Comparison of ENCODE assay signal across 17 mouse cellular contexts in the genomic region with DNA sequence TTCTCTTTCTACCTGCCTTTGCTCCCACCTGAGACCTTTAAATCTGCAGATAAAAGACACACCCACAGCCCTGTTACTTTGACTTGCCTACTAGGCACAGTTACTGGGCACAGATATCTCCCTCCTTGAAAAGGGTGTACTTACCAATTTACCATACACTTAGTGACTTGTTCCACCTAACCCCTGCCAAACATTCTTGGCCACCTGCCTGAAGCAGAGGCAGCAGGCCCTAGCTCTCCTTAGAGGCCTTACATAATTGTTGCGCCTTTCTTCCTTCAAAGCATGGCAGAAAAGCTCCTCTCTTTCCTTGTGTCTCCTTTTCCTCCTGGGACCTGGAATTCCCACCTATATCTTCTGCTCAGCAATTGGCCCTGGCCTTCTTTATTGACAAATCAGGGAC.
A peak's percentile ranks its signal among the peaks of the same experiment; 100 is the strongest.
DNase-seq lines count a peak whose midpoint lies in the region; ATAC-seq lines count a peak whose summit lies in the region.
"Had no signal": no experiment of that assay in that cellular context is flagged by ENCODE, and none has a peak within 500 bp of the region (broad histone marks: within the 10 kb centered on the region; RNA-seq: fewer than 3 reads in every experiment).

No protein-coding gene starts in this region.

- H3K27ac ChIP-seq in kidney, embryonic 15.5 days, result no peak overlapping the region
- 0 out of 2 replicates have a peak overlapping the region, but pooled peaks have one; percentile 13 for H3K27ac ChIP-seq in intestine, embryonic 15.5 days
- H3K27ac ChIP-seq in midbrain, embryonic 15.5 days, result no peak overlapping the region
- H3K27ac ChIP-seq in embryonic facial prominence, embryonic 10.5 days (replicated peaks), result no peak overlapping the region
- H3K27ac ChIP-seq: hindbrain, embryonic 12.5 days; left cerebral cortex, adult 2 months; limb, embryonic 13.5 days; neural tube, embryonic 12.5 days; stomach, postnatal 0 days had no signal

- no peak overlapping the region for H3K9ac ChIP-seq in kidney, embryonic 15.5 days
- H3K9ac ChIP-seq in intestine, embryonic 15.5 days, result no peak overlapping the region
- H3K9ac ChIP-seq in midbrain, embryonic 15.5 days, result no peak overlapping the region
- H3K9ac ChIP-seq: hindbrain, embryonic 12.5 days; limb, embryonic 13.5 days; neural tube, embryonic 12.5 days had no signal

- no peak for ATAC-seq in kidney, embryonic 15.5 days (replicated peaks; ENCODE audit: low FRiP score)
- no peak for ATAC-seq in intestine, embryonic 15.5 days
- ATAC-seq in midbrain, embryonic 15.5 days (replicated peaks), result no peak
- ATAC-seq: forebrain, embryonic 14.5 days had no signal

- peaks cover 8% of the 10 kb centered on the region for H3K4me1 ChIP-seq in kidney, embryonic 15.5 days
- no peaks in the 10 kb centered on the region for H3K4me1 ChIP-seq in intestine, embryonic 15.5 days (replicated peaks)
- H3K4me1 ChIP-seq in midbrain, embryonic 15.5 days, result peaks cover 3% of the 10 kb centered on the region; the same call in 1 of the 2 replicates
- no peaks in the 10 kb centered on the region for H3K4me1 ChIP-seq in embryonic facial prominence, embryonic 10.5 days

- H3K36me3 ChIP-seq in kidney, embryonic 15.5 days, result no peaks in the 10 kb centered on the region
- no peaks in the 10 kb centered on the region for H3K36me3 ChIP-seq in intestine, embryonic 15.5 days
- H3K36me3 ChIP-seq in midbrain, embryonic 15.5 days (replicated peaks), result no peaks in the 10 kb centered on the region
- H3K36me3 ChIP-seq in embryonic facial prominence, embryonic 10.5 days (replicated peaks), result no peaks in the 10 kb centered on the region
- H3K36me3 ChIP-seq: hindbrain, embryonic 12.5 days; limb, embryonic 13.5 days; neural tube, embryonic 12.5 days had no signal

- 94% methylated on average over 1 of the region's 1 CpGs for WGBS in kidney, embryonic 15.5 days
- 100% methylated on average over 1 of the region's 1 CpGs for WGBS in intestine, embryonic 15.5 days
- 94% methylated on average over 1 of the region's 1 CpGs for WGBS in midbrain, embryonic 15.5 days
- 95% methylated on average over 1 of the region's 1 CpGs for WGBS in embryonic facial prominence, embryonic 10.5 days

- no peaks in the 10 kb centered on the region for H3K27me3 ChIP-seq in kidney, embryonic 15.5 days
- H3K27me3 ChIP-seq in intestine, embryonic 15.5 days (replicated peaks), result no peaks in the 10 kb centered on the region
- H3K27me3 ChIP-seq in midbrain, embryonic 15.5 days (replicated peaks), result no peaks in the 10 kb centered on the region
- H3K27me3 ChIP-seq in embryonic facial prominence, embryonic 10.5 days (replicated peaks; ENCODE audit: low read depth, poor library complexity, severe bottlenecking), result no peaks in the 10 kb centered on the region
- H3K27me3 ChIP-seq: hindbrain, embryonic 12.5 days; neural tube, embryonic 12.5 days had no signal

- DNase-seq in cerebellum, postnatal 10 days, result peak; percentile 27 to 45
- DNase-seq in cerebellum, postnatal 36 days, result no peak
- peak; percentile 48 for DNase-seq in kidney, adult 18-20 months
- DNase-seq in skeletal muscle tissue, adult 2 months (ENCODE audit: low read depth, low spot score), result peak; percentile 12
- no peak for DNase-seq in embryonic facial prominence, embryonic 10.5 days (ENCODE audit: low spot score)
- DNase-seq: cerebellum, adult 11 months; spleen, adult 18-20 months; thymus, postnatal 25 days had no signal

- H3K9me3 ChIP-seq in kidney, embryonic 15.5 days (replicated peaks), result no peaks in the 10 kb centered on the region
- no peaks in the 10 kb centered on the region for H3K9me3 ChIP-seq in intestine, embryonic 15.5 days
- H3K9me3 ChIP-seq in midbrain, embryonic 15.5 days, result no peaks in the 10 kb centered on the region
- no peaks in the 10 kb centered on the region for H3K9me3 ChIP-seq in embryonic facial prominence, embryonic 10.5 days
- H3K9me3 ChIP-seq: hindbrain, embryonic 12.5 days; limb, embryonic 13.5 days; neural tube, embryonic 12.5 days had no signal

- H3K4me3 ChIP-seq in kidney, embryonic 15.5 days (replicated peaks), result no peak overlapping the region
- no peak overlapping the region for H3K4me3 ChIP-seq in intestine, embryonic 15.5 days (replicated peaks)
- no peak overlapping the region for H3K4me3 ChIP-seq in midbrain, embryonic 15.5 days
- H3K4me3 ChIP-seq in embryonic facial prominence, embryonic 10.5 days, result no peak overlapping the region
- H3K4me3 ChIP-seq: hindbrain, embryonic 12.5 days; left cerebral cortex, adult 2 months; limb, embryonic 13.5 days; neural tube, embryonic 12.5 days had no signal

- no peak overlapping the region for H3K4me2 ChIP-seq in kidney, embryonic 15.5 days
- no peak overlapping the region for H3K4me2 ChIP-seq in intestine, embryonic 15.5 days (replicated peaks)
- no peak overlapping the region for H3K4me2 ChIP-seq in midbrain, embryonic 15.5 days
- H3K4me2 ChIP-seq: hindbrain, embryonic 12.5 days; limb, embryonic 13.5 days; neural tube, embryonic 12.5 days had no signal

Comparison
In these comparisons a context has a peak if more than half of its experiments do, and no peak if none do; other contexts are left out.
1. DNase-seq: peak in cerebellum, postnatal 10 days (2 of 2), kidney, adult 18-20 months (single experiment) and skeletal muscle tissue, adult 2 months (single experiment); none in cerebellum, postnatal 36 days (0 of 2) and embryonic facial prominence, embryonic 10.5 days (single experiment).